Mouse (Mus musculus): ENCODE results near the gene Scn3b. TPM values are rescaled to one million over a fixed set of nuclear protein-coding genes. Genes with fewer than 3 reads are reported as not detected.

Gene Scn3b
- polyA plus RNA-seq, 1 experiment from 2014 or later, result 4.3 TPM

DNA sequence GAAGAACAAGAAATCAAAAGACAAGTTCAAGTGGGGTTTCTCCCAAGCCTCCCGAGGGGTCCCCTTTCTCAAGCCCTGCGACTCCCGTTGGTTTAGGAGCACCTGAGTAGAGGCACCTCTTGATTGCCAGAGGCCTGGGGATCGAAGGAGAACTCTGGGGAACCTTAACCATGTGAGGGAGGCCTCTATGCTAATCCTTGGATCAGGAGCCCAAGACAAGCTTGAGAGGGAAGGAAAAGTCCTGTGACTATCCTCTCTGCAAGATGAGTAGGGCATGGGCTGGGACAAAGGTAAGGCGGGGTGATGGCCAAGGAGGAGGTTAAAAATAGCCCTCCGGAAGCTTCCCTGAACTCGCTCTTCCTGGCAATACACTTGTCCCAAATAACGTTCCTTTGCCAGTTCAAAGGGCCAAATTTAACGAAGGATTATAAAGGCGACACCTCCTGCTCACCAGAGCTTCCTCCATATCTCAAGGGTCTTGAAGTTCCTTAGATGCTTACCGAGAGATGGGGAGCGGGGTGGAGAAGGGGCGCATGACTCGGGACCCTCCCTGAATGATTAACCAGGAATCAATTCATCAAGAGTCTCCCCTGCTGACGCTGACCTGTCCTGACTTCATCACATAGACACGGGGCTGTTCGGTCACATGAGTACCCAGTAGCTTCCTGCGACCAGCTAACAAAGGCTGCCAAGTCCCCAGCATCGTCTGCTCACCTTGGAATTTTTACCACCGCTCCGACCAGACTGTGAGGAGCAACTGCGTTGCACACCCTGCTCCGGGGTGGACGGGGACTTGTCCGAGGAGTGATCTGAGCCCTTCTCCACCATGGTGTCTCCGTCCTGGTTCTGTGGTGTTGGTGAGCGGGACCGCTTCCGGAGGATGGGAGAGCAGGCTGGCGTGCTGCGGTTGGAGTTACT lies 64.0 kb downstream of the Scn3b start:
- Histone ChIP-seq H3K9ac (no peak overlapping the region), H3K27me3 (no peaks in the 10 kb centered on the region), H3K36me3 (no peaks in the 10 kb centered on the region), H3K4me2 (replicated peaks) (no peak overlapping the region), H3K4me3 (no peak overlapping the region), H3K9me3 (no peaks in the 10 kb centered on the region), H3K27ac (no peak overlapping the region), H3K4me1 (no peaks in the 10 kb centered on the region)
- 86% methylated on average over 31 of the region's 31 CpGs for WGBS
- no peak for ATAC-seq (ENCODE audit: insufficient number of reproducible peaks, insufficient read depth, low FRiP score, low TSS enrichment)

DNA sequence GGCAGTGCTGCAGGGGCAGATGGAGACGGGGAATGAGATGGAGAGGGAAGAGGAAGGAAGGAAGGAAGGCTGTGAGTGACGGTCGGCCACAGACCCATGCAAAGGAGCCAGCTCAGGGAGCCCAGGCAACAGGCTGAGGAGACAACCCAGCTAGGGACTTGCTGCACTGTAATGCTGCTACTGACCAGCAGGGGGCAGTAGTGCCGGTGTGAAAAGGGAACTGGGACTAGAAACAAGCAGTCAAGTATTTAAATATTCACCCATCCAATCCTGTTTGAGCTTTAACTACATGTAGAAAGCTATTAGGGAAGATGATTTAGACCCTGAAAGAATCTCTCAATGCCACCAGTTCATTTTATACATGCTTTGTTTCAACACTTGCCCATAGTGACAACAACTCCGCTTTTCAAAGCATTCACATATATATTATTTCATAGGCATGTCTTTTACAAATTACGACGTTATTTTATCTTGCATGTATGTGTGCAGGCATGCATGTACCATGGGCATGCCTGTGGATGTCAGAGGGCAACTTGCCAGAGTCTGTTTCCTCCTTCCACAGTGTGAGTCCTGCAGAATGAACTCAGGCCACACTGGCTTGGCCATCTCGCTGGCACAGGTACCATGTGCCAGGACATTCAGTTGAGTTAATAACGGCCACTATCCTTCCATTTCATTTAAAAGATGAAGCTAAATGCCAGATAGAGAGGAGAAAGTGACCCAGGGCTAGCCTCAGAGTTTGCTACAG lies 64.8 kb downstream of the Scn3b start:
- Histone ChIP-seq H3K27me3 (no peaks in the 10 kb centered on the region), H3K36me3 (no peaks in the 10 kb centered on the region), H3K4me3 (no peak overlapping the region), H3K9ac (no peak overlapping the region), H3K27ac (no peak overlapping the region), H3K4me2 (replicated peaks) (no peak overlapping the region), H3K9me3 (no peaks in the 10 kb centered on the region), H3K4me1 (no peaks in the 10 kb centered on the region)
- WGBS, result 54% methylated on average over 9 of the region's 9 CpGs
- ATAC-seq (ENCODE audit: insufficient number of reproducible peaks, insufficient read depth, low FRiP score, low TSS enrichment), result no peak

DNA sequence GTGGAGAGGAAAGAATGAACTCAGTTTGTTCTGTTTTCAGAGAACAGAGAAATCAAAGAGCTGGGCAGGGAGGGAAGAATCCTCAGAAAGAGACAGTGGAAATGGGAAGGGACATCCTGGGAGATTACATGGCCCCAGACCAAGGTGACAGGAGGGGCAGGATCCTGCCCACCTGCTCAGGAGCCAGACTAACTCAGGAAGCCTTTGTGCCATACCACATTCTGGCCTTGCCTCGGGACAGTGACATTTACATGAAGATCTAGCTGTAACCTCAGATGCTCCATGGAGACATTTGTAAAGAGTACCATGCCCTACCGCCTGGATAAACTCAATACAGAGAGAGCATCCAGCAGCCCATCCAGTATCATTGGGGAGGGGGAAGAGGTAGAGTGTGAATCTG lies 65.6 kb downstream of the Scn3b start:
- Histone ChIP-seq H3K9ac (no peak overlapping the region), H3K36me3 (no peaks in the 10 kb centered on the region), H3K27me3 (no peaks in the 10 kb centered on the region), H3K4me1 (no peaks in the 10 kb centered on the region), H3K4me3 (no peak overlapping the region), H3K9me3 (no peaks in the 10 kb centered on the region), H3K4me2 (replicated peaks) (no peak overlapping the region), H3K27ac (no peak overlapping the region)
- whole genome bisulfite sequencing, result 79% methylated on average over 2 of the region's 2 CpGs
- ATAC-seq (ENCODE audit: insufficient number of reproducible peaks, insufficient read depth, low FRiP score, low TSS enrichment), result no peak

DNA sequence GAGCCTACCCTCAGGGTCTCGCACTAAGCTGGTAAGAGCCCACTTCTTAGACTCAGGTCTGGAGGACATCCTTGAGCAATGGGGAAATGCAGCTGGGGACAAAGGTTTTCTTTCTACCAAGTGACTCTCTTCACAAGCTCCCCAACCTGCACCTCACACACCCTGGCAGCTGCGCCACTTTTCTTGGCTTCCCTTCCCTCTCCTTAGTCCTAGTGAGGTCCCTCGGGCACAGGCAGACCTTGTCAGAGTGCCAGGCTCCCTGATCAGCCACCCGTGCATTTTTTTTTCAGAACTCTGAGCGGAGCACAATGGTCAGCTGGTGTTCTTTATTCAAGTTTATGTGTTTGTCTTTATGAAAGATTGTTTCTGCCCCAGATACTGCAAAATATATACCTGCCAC lies 67.7 kb downstream of the Scn3b start:
- H3K36me3 ChIP-seq, result no peaks in the 10 kb centered on the region
- WGBS, result 70% methylated on average over 5 of the region's 5 CpGs
- H3K9me3 ChIP-seq, result no peaks in the 10 kb centered on the region
- no peaks in the 10 kb centered on the region for H3K4me1 ChIP-seq
- H3K27ac ChIP-seq, result no peak overlapping the region
- no peak for ATAC-seq (ENCODE audit: insufficient number of reproducible peaks, insufficient read depth, low FRiP score, low TSS enrichment)
- H3K4me3 ChIP-seq, result no peak overlapping the region
- no peak overlapping the region for H3K9ac ChIP-seq
- H3K4me2 ChIP-seq (replicated peaks), result no peak overlapping the region
- H3K27me3 ChIP-seq, result no peaks in the 10 kb centered on the region

DNA sequence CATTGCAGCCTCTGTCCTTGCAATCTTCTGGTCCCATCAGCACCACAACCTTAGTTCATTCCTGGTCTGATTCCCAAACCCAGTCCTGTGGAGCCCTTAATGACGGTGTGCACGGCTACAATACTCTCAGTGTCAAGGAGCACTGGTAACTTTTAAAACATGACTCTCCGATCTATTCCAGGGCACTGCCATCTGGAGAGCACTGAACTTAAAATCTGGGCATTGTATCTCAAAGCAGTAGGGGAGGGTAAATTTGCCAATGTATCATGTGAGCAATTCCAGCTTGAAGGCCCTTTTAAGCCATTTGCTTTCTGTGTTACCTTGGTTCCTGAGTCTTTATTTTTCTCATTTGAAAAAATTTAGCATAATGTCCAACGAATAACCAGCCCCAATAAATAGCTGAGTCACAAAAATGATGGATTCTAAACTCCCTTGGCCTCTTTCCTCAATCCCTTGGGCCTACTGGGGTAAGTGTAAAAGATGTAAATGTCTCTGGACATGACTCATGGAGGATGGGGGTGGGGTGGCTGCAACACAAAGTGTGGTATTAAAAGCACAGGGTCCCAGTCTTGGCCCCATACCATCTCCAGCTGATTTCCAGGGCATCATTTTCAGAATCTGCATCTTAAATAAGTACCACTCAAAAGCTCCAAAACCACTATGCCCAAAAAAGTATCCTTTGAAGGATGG lies 68.3 kb downstream of the Scn3b start:
- no peaks in the 10 kb centered on the region for H3K27me3 ChIP-seq
- no peaks in the 10 kb centered on the region for H3K36me3 ChIP-seq
- 83% methylated on average over 4 of the region's 4 CpGs for WGBS
- no peak overlapping the region for H3K9ac ChIP-seq
- ATAC-seq (ENCODE audit: insufficient number of reproducible peaks, insufficient read depth, low FRiP score, low TSS enrichment), result no peak
- H3K4me2 ChIP-seq (replicated peaks), result no peak overlapping the region
- H3K27ac ChIP-seq, result no peak overlapping the region
- no peaks in the 10 kb centered on the region for H3K4me1 ChIP-seq
- no peak overlapping the region for H3K4me3 ChIP-seq
- no peaks in the 10 kb centered on the region for H3K9me3 ChIP-seq

DNA sequence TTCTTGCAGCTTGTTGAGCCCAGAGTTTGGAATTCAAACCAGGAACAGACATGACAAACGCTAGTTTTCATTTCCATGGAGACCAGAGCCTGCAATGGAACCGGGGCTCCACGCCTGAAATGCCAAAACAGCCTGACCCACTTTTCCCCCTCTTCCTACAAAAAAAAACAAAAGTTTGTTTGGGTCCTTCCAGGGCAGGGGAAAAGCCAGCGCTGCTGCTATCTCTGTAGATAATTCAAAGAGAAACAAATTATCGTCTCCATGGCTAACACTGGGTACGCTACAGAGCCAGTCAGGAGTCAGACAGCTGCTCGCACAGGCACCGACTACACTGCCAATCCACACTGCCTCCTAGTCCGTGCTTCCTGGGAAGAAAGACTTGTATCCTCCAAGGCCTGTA lies 70.6 kb downstream of the Scn3b start:
- ATAC-seq (ENCODE audit: insufficient number of reproducible peaks, insufficient read depth, low FRiP score, low TSS enrichment), result no peak
- Histone ChIP-seq H3K4me2 (replicated peaks) (no peak overlapping the region), H3K36me3 (no peaks in the 10 kb centered on the region), H3K27me3 (no peaks in the 10 kb centered on the region), H3K27ac (no peak overlapping the region), H3K9ac (no peak overlapping the region), H3K4me3 (no peak overlapping the region), H3K9me3 (no peaks in the 10 kb centered on the region), H3K4me1 (peaks cover 2% of the 10 kb centered on the region; the same call in 1 of the 2 replicates)
- WGBS, result 64% methylated on average over 9 of the region's 9 CpGs

Other genes with a start within 250 kb of the Scn3b start
- not detected in 2 replicates for gene Olfr981, start 247.8 kb upstream of the Scn3b start, polyA plus RNA-seq (2016; fragmentation: Nextera tagmentation; extraction: Ambion mirVana)
- gene Olfr982, start 195.4 kb upstream of the Scn3b start, polyA plus RNA-seq (2016; fragmentation: Nextera tagmentation; extraction: Ambion mirVana), result not detected in 2 replicates
- gene Olfr983, start 175.6 kb upstream of the Scn3b start, polyA plus RNA-seq (2016; fragmentation: Nextera tagmentation; extraction: Ambion mirVana), result not detected in 2 replicates
- not detected in 2 replicates for gene Olfr984, start 155.0 kb upstream of the Scn3b start, polyA plus RNA-seq (2016; fragmentation: Nextera tagmentation; extraction: Ambion mirVana)
- not detected in 2 replicates for gene Olfr985, start 139.0 kb upstream of the Scn3b start, polyA plus RNA-seq (2016; fragmentation: Nextera tagmentation; extraction: Ambion mirVana)
- gene Tmem225, start 121.1 kb upstream of the Scn3b start, polyA plus RNA-seq (2016; fragmentation: Nextera tagmentation; extraction: Ambion mirVana), result not detected in 2 replicates
- gene Olfr986, start 88.3 kb upstream of the Scn3b start, polyA plus RNA-seq (2016; fragmentation: Nextera tagmentation; extraction: Ambion mirVana), result 0.06 TPM in 1 of 2 replicates, not detected in the other
- 9.5 and 9.6 TPM in 2 replicates for gene Zfp202, start 76.9 kb upstream of the Scn3b start, polyA plus RNA-seq (2016; fragmentation: Nextera tagmentation; extraction: Ambion mirVana)

Measured in embryonic facial prominence, embryonic 12.5 days (tissue).